In the genomic region with DNA sequence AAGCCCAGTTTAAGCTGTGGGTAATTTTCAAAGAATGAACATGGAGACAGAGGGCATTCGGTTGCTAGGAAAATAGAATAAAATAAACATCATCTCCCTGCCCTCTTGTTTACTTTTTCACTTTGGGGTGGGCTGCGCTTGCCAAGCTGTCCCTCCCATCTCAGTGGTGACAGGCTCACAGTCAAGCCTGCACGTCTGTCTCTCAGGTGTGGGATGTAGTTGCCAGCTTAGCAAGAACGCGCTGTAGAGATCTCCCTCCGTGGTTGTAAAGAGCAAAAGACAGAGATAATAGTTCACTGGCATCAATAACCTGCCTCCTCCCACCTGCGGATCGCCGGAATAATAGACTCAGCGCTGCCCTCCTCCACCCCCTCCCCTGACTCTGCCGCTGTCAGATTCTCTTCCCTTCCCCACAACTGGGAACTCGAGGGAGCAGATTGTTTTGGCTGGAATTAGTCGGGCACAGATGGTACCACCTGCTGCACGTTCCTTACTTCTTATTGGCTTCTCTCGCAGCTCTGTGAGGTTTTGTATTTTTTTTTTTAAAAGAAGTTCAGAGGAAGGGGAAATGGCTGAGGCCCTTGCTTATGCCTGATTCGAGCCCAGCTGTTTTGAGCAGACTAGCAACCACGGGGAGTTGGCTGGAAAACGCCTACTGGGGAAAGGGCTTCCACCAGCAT, we compare ENCODE assay signal across 8 mouse cellular contexts. TPM values are rescaled to one million over a fixed set of nuclear protein-coding genes. Genes with fewer than 3 reads are reported as not detected.
DNase-seq lines count a peak whose midpoint lies in the region; ATAC-seq and TF ChIP-seq lines count a peak whose summit lies in the region.

No protein-coding gene starts in this region.

- H3K36me3 ChIP-seq in midbrain, embryonic 16.5 days (ENCODE audit: control insufficient read depth, insufficient read depth, low read length): no peaks in the 10 kb centered on the region

- H3K4me1 ChIP-seq in midbrain, embryonic 16.5 days (ENCODE audit: control insufficient read depth, insufficient read depth, low read length): peaks cover 12% of the 10 kb centered on the region

- no peaks in the 10 kb centered on the region; the same call in 1 of the 2 replicates for H3K27me3 ChIP-seq in midbrain, embryonic 16.5 days (ENCODE audit: control insufficient read depth, insufficient read depth, low read depth, low read length)

- no peak for TF ChIP-seq CTCF in gastrocnemius, adult 2 months (IDR thresholded peaks at IDR 0.05)
- TF ChIP-seq CTCF in brain, embryonic 14.5 days (IDR thresholded peaks at IDR 0.05; ENCODE audit: borderline replicate concordance, extremely low read depth, insufficient read depth, insufficient read length): no peak

- no peak for DNase-seq in gastrocnemius, adult 2 months
- DNase-seq in gastrocnemius, postnatal 36 days: no peak
- peak; percentile 93 for DNase-seq in brain, embryonic 14.5 days (ENCODE audit: low read depth)
- DNase-seq in frontal cortex, postnatal 14 days (ENCODE audit: low spot score in 2 of 2): peak; percentile 37 to 40
- DNase-seq in left cerebral cortex, adult 18-20 months (ENCODE audit: low spot score in 2 of 2): peak; percentile 48 to 77
- peak; percentile 54 for DNase-seq in thymus, postnatal 4 days
- no peak for DNase-seq in adrenal gland, postnatal 4 days (ENCODE audit: low spot score in 2 of 2)

- H3K9me3 ChIP-seq in midbrain, embryonic 16.5 days (replicated peaks; ENCODE audit: control insufficient read depth, low read length, poor library complexity, severe bottlenecking): no peaks in the 10 kb centered on the region

- H3K9ac ChIP-seq in midbrain, embryonic 16.5 days (ENCODE audit: low read depth, low read length): peak overlapping the region; percentile 59

- intact Hi-C loops in gastrocnemius, adult 2 months (cut with DNase I): no loop called here
- intact Hi-C loops in gastrocnemius, postnatal 36 days (cut with DNase I): no loop called here

- no peak for TF ChIP-seq POLR2A in brain, embryonic 14.5 days (IDR thresholded peaks at IDR 0.05; ENCODE audit: borderline replicate concordance, extremely low read depth, insufficient read depth, insufficient read length, poor library complexity, severe bottlenecking)

- H3K4me2 ChIP-seq in midbrain, embryonic 16.5 days (ENCODE audit: low read length): peak overlapping the region; percentile 73

- 2% methylated on average over 18 of the region's 18 CpGs for WGBS in midbrain, embryonic 16.5 days

- no peak overlapping the region for H3K27ac ChIP-seq in gastrocnemius, adult 2 months
- H3K27ac ChIP-seq in midbrain, embryonic 16.5 days (ENCODE audit: low read length): no peak overlapping the region

- peak; percentile 71 for ATAC-seq in midbrain, embryonic 16.5 days

- peak overlapping the region; percentile 63 for H3K4me3 ChIP-seq in gastrocnemius, adult 2 months
- peak overlapping the region; percentile 39 for H3K4me3 ChIP-seq in midbrain, embryonic 16.5 days (ENCODE audit: low read depth, low read length)

RNA-seq across cellular contexts. Expression of gene Gtdc1, which starts 51.7 kb away (rescaled TPM):
- total RNA-seq in gastrocnemius, adult 2 months (2021): 10 to 100 TPM; 27.8 to 29.1 TPM
- 10 to 100 TPM; 22.9 to 28.9 TPM for total RNA-seq in gastrocnemius, postnatal 36 days (2021)
- 34.8 and 36.2 TPM in 2 replicates for polyA plus RNA-seq in brain, embryonic 14.5 days (2012; rRNA removed)
- total RNA-seq in left cerebral cortex, adult 18-20 months (2021): 10 to 100 TPM; 88.1 to 97.0 TPM
- polyA plus RNA-seq in midbrain, embryonic 16.5 days (2015; fragmentation: Nextera tagmentation; extraction: Ambion mirVana): 16.6 and 17.4 TPM in 2 replicates
- 10 to 100 TPM; 23.9 to 28.1 TPM for total RNA-seq in adrenal gland, postnatal 4 days (2021)

Comparison
In these comparisons a context has a peak if more than half of its experiments do, and no peak if none do; other contexts are left out.
1. DNase-seq: peak in brain, embryonic 14.5 days (single experiment), frontal cortex, postnatal 14 days (2 of 2), left cerebral cortex, adult 18-20 months (2 of 2) and thymus, postnatal 4 days (single experiment); none in gastrocnemius, adult 2 months (single experiment), gastrocnemius, postnatal 36 days (0 of 2) and adrenal gland, postnatal 4 days (0 of 2).